8 mouse cellular contexts compared by ENCODE assay signal in the genomic region with DNA sequence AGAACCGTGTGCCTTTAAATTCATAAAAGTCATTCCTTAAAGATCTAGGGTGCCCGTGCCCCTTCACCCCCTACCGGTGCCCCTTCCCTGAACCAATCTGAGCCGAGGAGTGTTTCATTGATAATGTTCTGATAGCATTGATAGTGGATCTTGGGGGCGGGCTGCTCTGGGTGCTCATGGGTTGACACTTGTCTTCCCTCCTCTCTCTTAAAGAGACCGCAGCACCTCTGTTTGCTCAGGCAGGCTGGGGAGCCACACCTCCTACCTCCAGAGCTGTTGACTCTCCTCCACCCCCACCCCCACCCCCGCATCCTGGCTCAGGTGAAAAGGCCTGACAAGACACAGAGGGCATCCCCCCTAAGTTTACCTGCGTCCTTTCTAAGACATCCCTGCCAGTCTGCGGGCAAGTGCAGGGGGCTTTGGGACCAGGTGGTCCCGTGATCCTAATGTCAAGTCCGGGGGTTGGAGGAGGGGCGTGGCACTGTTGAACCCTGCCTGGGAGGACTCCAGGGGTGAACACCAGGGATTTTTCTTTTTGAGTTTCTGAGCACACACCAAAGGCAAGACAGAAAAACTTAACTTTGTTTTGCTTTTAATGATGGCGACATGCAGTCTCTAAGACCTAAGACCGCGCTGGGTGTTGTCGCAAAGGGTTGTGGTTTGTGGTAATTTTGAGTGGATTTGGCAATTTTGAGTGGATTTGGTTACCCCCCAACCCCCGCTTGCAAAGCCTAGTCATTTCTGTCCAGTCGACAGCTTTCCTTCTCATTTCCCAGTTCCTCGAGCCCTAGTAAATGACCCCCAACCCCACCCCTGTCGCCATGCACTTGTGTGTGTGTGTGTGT. TPM values are rescaled to one million over a fixed set of nuclear protein-coding genes. Genes with fewer than 3 reads are reported as not detected.
DNase-seq lines count a peak whose midpoint lies in the region; ATAC-seq lines count a peak whose summit lies in the region.

No protein-coding gene starts in this region.

- H3K4me3 ChIP-seq in kidney, embryonic 15.5 days (replicated peaks): peak overlapping the region; percentile 91
- H3K4me3 ChIP-seq in brown adipose tissue, adult 24 weeks (ENCODE audit: insufficient read depth, low read depth, low read length): peak overlapping the region; percentile 71
- peak overlapping the region; percentile 98 for H3K4me3 ChIP-seq in midbrain, embryonic 12.5 days

- H3K4me2 ChIP-seq in kidney, embryonic 15.5 days: peak overlapping the region; percentile 99
- H3K4me2 ChIP-seq in midbrain, embryonic 12.5 days (replicated peaks): peak overlapping the region; percentile 100

- DNase-seq in kidney, postnatal 4 days: no peak
- no peak for DNase-seq in ovary, postnatal 14 days (ENCODE audit: low spot score)
- DNase-seq in right cerebral cortex, postnatal 36 days (ENCODE audit: low spot score in 2 of 2): no peak
- no peak for DNase-seq in c-Kit-positive CD71-positive TER-119-positive erythroid progenitor cells, embryonic 14.5 days (ENCODE audit: low spot score)

- H3K9ac ChIP-seq in kidney, embryonic 15.5 days: peak overlapping the region; percentile 27
- peak overlapping the region; percentile 100 for H3K9ac ChIP-seq in midbrain, embryonic 12.5 days (replicated peaks)

- peaks cover 46% of the 10 kb centered on the region for H3K36me3 ChIP-seq in kidney, embryonic 15.5 days
- H3K36me3 ChIP-seq in midbrain, embryonic 12.5 days: peaks cover 34% of the 10 kb centered on the region

- H3K27ac ChIP-seq in kidney, embryonic 15.5 days: no peak overlapping the region
- H3K27ac ChIP-seq in brown adipose tissue, adult 24 weeks (replicated peaks; ENCODE audit: low read depth, low read length): no peak overlapping the region
- no peak overlapping the region for H3K27ac ChIP-seq in midbrain, embryonic 12.5 days (replicated peaks)

- no peak for ATAC-seq in kidney, embryonic 15.5 days (replicated peaks; ENCODE audit: low FRiP score)
- peak; percentile 26 for ATAC-seq in inflammation-experienced regulatory T-cells, adult 6 months
- no peak for ATAC-seq in midbrain, embryonic 12.5 days (ENCODE audit: low FRiP score, low read depth)

- H3K9me3 ChIP-seq in kidney, embryonic 15.5 days (replicated peaks): no peaks in the 10 kb centered on the region
- no peaks in the 10 kb centered on the region for H3K9me3 ChIP-seq in midbrain, embryonic 12.5 days

- H3K4me1 ChIP-seq in kidney, embryonic 15.5 days: peaks cover 57% of the 10 kb centered on the region
- H3K4me1 ChIP-seq in brown adipose tissue, adult 24 weeks (ENCODE audit: control insufficient read depth, insufficient read depth, insufficient read length, low read length): peaks cover 4% of the 10 kb centered on the region
- H3K4me1 ChIP-seq in midbrain, embryonic 12.5 days: peaks cover 57% of the 10 kb centered on the region

- no peaks in the 10 kb centered on the region for H3K27me3 ChIP-seq in kidney, embryonic 15.5 days
- no peaks in the 10 kb centered on the region for H3K27me3 ChIP-seq in midbrain, embryonic 12.5 days

- WGBS in kidney, embryonic 15.5 days: 33% methylated on average over 20 of the region's 20 CpGs
- WGBS in midbrain, embryonic 12.5 days: 42% methylated on average over 20 of the region's 20 CpGs

RNA-seq across cellular contexts. Expression of gene Setd1b, which starts 3.0 kb away (rescaled TPM):
- 11.0 and 11.1 TPM in 2 replicates for polyA plus RNA-seq in kidney, embryonic 15.5 days (2015; fragmentation: Nextera tagmentation; extraction: Ambion mirVana)
- polyA plus RNA-seq in brown adipose tissue, adult 24 weeks (2012; ENCODE audit: insufficient read depth, insufficient read length, missing spikeins): 5.4 and 8.3 TPM in 2 replicates
- 10 to 100 TPM; 13.0 to 17.7 (median 16.0) TPM for polyA plus RNA-seq in inflammation-experienced regulatory T-cells, adult 6 months (2017; shearing (Covaris generic))
- 13.1 and 13.2 TPM in 2 replicates for polyA plus RNA-seq in midbrain, embryonic 12.5 days (2016; fragmentation: Nextera tagmentation; extraction: Ambion mirVana)

RNA-seq across cellular contexts. Expression of gene Rhof, which starts 12.5 kb away (rescaled TPM):
- 3.0 and 3.6 TPM in 2 replicates for polyA plus RNA-seq in kidney, embryonic 15.5 days (2015; fragmentation: Nextera tagmentation; extraction: Ambion mirVana)
- polyA plus RNA-seq in brown adipose tissue, adult 24 weeks (2012; ENCODE audit: insufficient read depth, insufficient read length, missing spikeins): 0.48 and 0.67 TPM in 2 replicates
- 10 to 100 TPM; 62.4 to 71.7 (median 66.6) TPM for polyA plus RNA-seq in inflammation-experienced regulatory T-cells, adult 6 months (2017; shearing (Covaris generic))
- 1.9 and 2.4 TPM in 2 replicates for polyA plus RNA-seq in midbrain, embryonic 12.5 days (2016; fragmentation: Nextera tagmentation; extraction: Ambion mirVana)

RNA-seq across cellular contexts. Expression of gene Psmd9, which starts 24.2 kb away (rescaled TPM):
- 82.5 and 90.5 TPM in 2 replicates for polyA plus RNA-seq in kidney, embryonic 15.5 days (2015; fragmentation: Nextera tagmentation; extraction: Ambion mirVana)
- 18.4 and 19.5 TPM in 2 replicates for polyA plus RNA-seq in brown adipose tissue, adult 24 weeks (2012; ENCODE audit: insufficient read depth, insufficient read length, missing spikeins)
- polyA plus RNA-seq in inflammation-experienced regulatory T-cells, adult 6 months (2017; shearing (Covaris generic)): 10 to 100 TPM; 36.1 to 40.9 (median 39.8) TPM
- polyA plus RNA-seq in midbrain, embryonic 12.5 days (2016; fragmentation: Nextera tagmentation; extraction: Ambion mirVana): 64.5 and 75.4 TPM in 2 replicates

RNA-seq across cellular contexts. Expression of gene Hpd, which starts 37.6 kb away (rescaled TPM):
- polyA plus RNA-seq in kidney, embryonic 15.5 days (2015; fragmentation: Nextera tagmentation; extraction: Ambion mirVana): 0.99 and 1.5 TPM in 2 replicates
- polyA plus RNA-seq in brown adipose tissue, adult 24 weeks (2012; ENCODE audit: insufficient read depth, insufficient read length, missing spikeins): 1.7 TPM in 2 replicates
- polyA plus RNA-seq in inflammation-experienced regulatory T-cells, adult 6 months (2017; shearing (Covaris generic)): not detected
- polyA plus RNA-seq in midbrain, embryonic 12.5 days (2016; fragmentation: Nextera tagmentation; extraction: Ambion mirVana): not detected in 2 replicates

Comparison
In these comparisons a context has a peak if more than half of its experiments do, and no peak if none do; other contexts are left out.
1. RNA of gene Rhof, which starts 12.5 kb away (polyA plus RNA-seq): 62.4 to 71.7 TPM in inflammation-experienced regulatory T-cells, adult 6 months; 3.0 to 3.6 TPM in kidney, embryonic 15.5 days, 1.9 to 2.4 TPM in midbrain, embryonic 12.5 days and 0.48 to 0.67 TPM in brown adipose tissue, adult 24 weeks; every median in the first group is over 10 times any median in the second.
2. Peak in every context shown above with its lines, with median percentiles within 50 percentile points of each other: H3K4me3 ChIP-seq.